Mouse (Mus musculus) CD4-positive helper T cell, adult 2 months (primary cell): ENCODE measurements around the gene Ly6g5b.

Source experiments
- DNase-seq: peaks from one replicate; pipeline ENCODE4 v3.0.0-alpha.2; 2012; ENCODE audit warnings: low read depth, missing footprints, low spot score

Ly6g5b gene

GRCm38 (mm10) chr17:35115046-35116019, at the start of gene Ly6g5b:
Gene Ly6g5b (minus strand): TSS chr17:35115428.
- DNase-seq, result peak; percentile 59

GRCm38 (mm10) chr17:35164218-35164567, 49.0 kb upstream of the Ly6g5b start:
- DNase-seq, result no peak

- peak; percentile 37 for DNase-seq
These were observed 48.3 kb upstream of the Ly6g5b start for GRCm38 (mm10) chr17:35163326-35164081.

GRCm38 (mm10) chr17:35162730-35163129, 47.5 kb upstream of the Ly6g5b start:
- DNase-seq, result no peak

- DNase-seq, result no peak
These were observed 46.9 kb upstream of the Ly6g5b start for GRCm38 (mm10) chr17:35162121-35162520.

GRCm38 (mm10) chr17:35161421-35161820, 46.2 kb upstream of the Ly6g5b start:
- DNase-seq, result no peak

GRCm38 (mm10) chr17:35159638-35160037, 44.4 kb upstream of the Ly6g5b start:
- no peak for DNase-seq

GRCm38 (mm10) chr17:35158850-35159593, 43.8 kb upstream of the Ly6g5b start:
- DNase-seq, result no peak

- no peak for DNase-seq
These were observed 42.5 kb upstream of the Ly6g5b start for GRCm38 (mm10) chr17:35157661-35158175.

- DNase-seq, result no peak
These were observed 42.0 kb upstream of the Ly6g5b start for GRCm38 (mm10) chr17:35157254-35157653.

- no peak for DNase-seq
These were observed 41.4 kb upstream of the Ly6g5b start for GRCm38 (mm10) chr17:35156461-35157200.

- no peak for DNase-seq
These were observed 40.2 kb upstream of the Ly6g5b start for GRCm38 (mm10) chr17:35155451-35155850.

GRCm38 (mm10) chr17:35154616-35155015, 39.4 kb upstream of the Ly6g5b start:
- DNase-seq, result no peak

- no peak for DNase-seq
These were observed 38.7 kb upstream of the Ly6g5b start for GRCm38 (mm10) chr17:35153931-35154330.

- no peak for DNase-seq
These were observed 37.8 kb upstream of the Ly6g5b start for GRCm38 (mm10) chr17:35153077-35153476.

- no peak for DNase-seq
These were observed 36.9 kb upstream of the Ly6g5b start for GRCm38 (mm10) chr17:35152121-35152520.

GRCm38 (mm10) chr17:35147922-35148639, 32.9 kb upstream of the Ly6g5b start:
- no peak for DNase-seq

GRCm38 (mm10) chr17:35147348-35147747, 32.1 kb upstream of the Ly6g5b start:
- DNase-seq, result no peak

GRCm38 (mm10) chr17:35146139-35146538, 30.9 kb upstream of the Ly6g5b start:
- DNase-seq, result no peak

- DNase-seq, result no peak
These were observed 26.7 kb upstream of the Ly6g5b start for GRCm38 (mm10) chr17:35141971-35142370.
